Mouse (Mus musculus): Measurements from ENCODE around the gene Cpped1. TPM values are rescaled to one million over a fixed set of nuclear protein-coding genes. Genes with fewer than 3 reads are reported as not detected.

Cpped1 gene
- total and polyA plus RNA-seq, 3 experiments = 13.6 to 34.6 (median 17.5) TPM

GRCm38 (mm10) chr16:11776528-11776927 lies 132.7 kb downstream of the Cpped1 start:
- Histone ChIP-seq H3K36me3 (replicated peaks in 1 of 2; ENCODE audit: control insufficient read depth in 1 of 2, insufficient read depth in 1 of 2, low read length in 1 of 2) (no peaks in the 10 kb centered on the region), H3K9me3 (replicated peaks; ENCODE audit: low read length) (no peaks in the 10 kb centered on the region), H3K4me1 (ENCODE audit: control insufficient read depth in 1 of 2, insufficient read depth in 2 of 2) (no peaks in the 10 kb centered on the region), H3K4me2 (ENCODE audit: insufficient read depth, low read depth, poor library complexity, severe bottlenecking) (no peak overlapping the region), H3K4me3 (replicated peaks in 1 of 3; ENCODE audit: low read depth in 2 of 3, low read length in 2 of 3, poor library complexity in 1 of 3) (no peak overlapping the region), H3K79me2 (replicated peaks; ENCODE audit: control insufficient read depth, extremely low read depth, insufficient read depth, poor library complexity, severe bottlenecking) (no peaks in the 10 kb centered on the region), H3K27me3 (replicated peaks) (no peaks in the 10 kb centered on the region), H3K27ac (ENCODE audit: insufficient read depth, low read depth) (no peak overlapping the region), H3K9ac (ENCODE audit: insufficient read depth, low read depth) (no peak overlapping the region)
- dilution Hi-C loops (cut with MboI; ENCODE audit: extremely low pct_ligation_motif_present, extremely low pct_unique_long_range_greater_than_20kb, low sequenced_read_pairs) (no loop called here), in situ Hi-C loops (cut with MboI; ENCODE audit: low pct_ligation_motif_present, low pct_unique_long_range_greater_than_20kb, low sequenced_read_pairs) (no loop called here)
- no peak for DNase-seq (ENCODE audit: extremely low read depth)
- TF ChIP-seq ZKSCAN1 (IDR thresholded peaks at IDR 0.05; ENCODE audit: borderline replicate concordance, low read depth, low read length) (no peak), ZMIZ1 (IDR thresholded peaks at IDR 0.05; ENCODE audit: low read depth, low read length) (no peak), JUN (IDR thresholded peaks at IDR 0.05; ENCODE audit: insufficient read depth, low read depth, low read length) (no peak), NELFE (IDR thresholded peaks at IDR 0.05; ENCODE audit: low read depth, low read length) (no peak), RCOR1 (conservative IDR thresholded peaks at IDR 0.05; ENCODE audit: low read depth, low read length) (no peak), PAX5 (IDR thresholded peaks at IDR 0.05; ENCODE audit: low read length) (no peak), ZC3H11A (IDR thresholded peaks at IDR 0.05; ENCODE audit: low read depth, low read length) (no peak), ZNF384 (IDR thresholded peaks at IDR 0.05; ENCODE audit: low read depth, low read length) (no peak), BHLHE40 (IDR thresholded peaks at IDR 0.05; ENCODE audit: low read depth, low read length) (no peak), EP300 (IDR thresholded peaks at IDR 0.05; ENCODE audit: low read length) (no peak), E2F4 (IDR thresholded peaks at IDR 0.05; ENCODE audit: insufficient replicate concordance, low read depth, low read length) (no peak), CHD2 (IDR thresholded peaks at IDR 0.05; ENCODE audit: low read length) (no peak), CTCF (conservative IDR thresholded peaks at IDR 0.05 in 1 of 2, IDR thresholded peaks at IDR 0.05 in 1 of 2; ENCODE audit: low read depth in 2 of 2, low read length in 2 of 2) (no peak), CHD1 (IDR thresholded peaks at IDR 0.05; ENCODE audit: low read depth, low read length) (no peak), POLR2A (IDR thresholded peaks at IDR 0.05; ENCODE audit: low read depth, low read length) (no peak), MEF2A (IDR thresholded peaks at IDR 0.05; ENCODE audit: borderline replicate concordance, low read depth, low read length) (no peak), MAFK (IDR thresholded peaks at IDR 0.05; ENCODE audit: insufficient replicate concordance, low read length) (no peak), KAT2A (IDR thresholded peaks at IDR 0.05; ENCODE audit: insufficient replicate concordance, low read length) (no peak), RAD21 (IDR thresholded peaks at IDR 0.05; ENCODE audit: low read depth, low read length) (no peak)

GRCm38 (mm10) chr16:11774321-11774720 lies 134.9 kb downstream of the Cpped1 start:
- in situ Hi-C loops (cut with MboI; ENCODE audit: low pct_ligation_motif_present, low pct_unique_long_range_greater_than_20kb, low sequenced_read_pairs) (no loop called here), dilution Hi-C loops (cut with MboI; ENCODE audit: extremely low pct_ligation_motif_present, extremely low pct_unique_long_range_greater_than_20kb, low sequenced_read_pairs) (no loop called here)
- TF ChIP-seq CHD1 (IDR thresholded peaks at IDR 0.05; ENCODE audit: low read depth, low read length) = no peak
- no peak for TF ChIP-seq KAT2A (IDR thresholded peaks at IDR 0.05; ENCODE audit: insufficient replicate concordance, low read length)
- no peak for TF ChIP-seq ELF1 (IDR thresholded peaks at IDR 0.05; ENCODE audit: low read depth, low read length)
- TF ChIP-seq NRF1 (IDR thresholded peaks at IDR 0.05; ENCODE audit: low read depth, low read length) = no peak
- no peak for TF ChIP-seq ZNF384 (IDR thresholded peaks at IDR 0.05; ENCODE audit: low read depth, low read length)
- no peak for TF ChIP-seq IRF4 (IDR thresholded peaks at IDR 0.05; ENCODE audit: low read depth, low read length)
- no peak for TF ChIP-seq HCFC1 (IDR thresholded peaks at IDR 0.05; ENCODE audit: low read depth, low read length)
- TF ChIP-seq MAFK (IDR thresholded peaks at IDR 0.05; ENCODE audit: insufficient replicate concordance, low read length) = no peak
- TF ChIP-seq CTCF (conservative IDR thresholded peaks at IDR 0.05 in 1 of 2, IDR thresholded peaks at IDR 0.05 in 1 of 2; ENCODE audit: low read depth in 2 of 2, low read length in 2 of 2) = no peak
- TF ChIP-seq ZMIZ1 (IDR thresholded peaks at IDR 0.05; ENCODE audit: low read depth, low read length) = no peak
- no peak for TF ChIP-seq USF1 (IDR thresholded peaks at IDR 0.05; ENCODE audit: low read depth, low read length)
- no peak for TF ChIP-seq E2F4 (IDR thresholded peaks at IDR 0.05; ENCODE audit: insufficient replicate concordance, low read depth, low read length)
- no peak for TF ChIP-seq MAZ (IDR thresholded peaks at IDR 0.05; ENCODE audit: low read depth, low read length)
- TF ChIP-seq TCF12 (IDR thresholded peaks at IDR 0.05; ENCODE audit: low read depth, low read length) = no peak
- TF ChIP-seq MAX (IDR thresholded peaks at IDR 0.05; ENCODE audit: low read length) = no peak
- no peak for TF ChIP-seq MYC (IDR thresholded peaks at IDR 0.05; ENCODE audit: low read depth, low read length)
- TF ChIP-seq EP300 (IDR thresholded peaks at IDR 0.05; ENCODE audit: low read length) = no peak
- TF ChIP-seq ZC3H11A (IDR thresholded peaks at IDR 0.05; ENCODE audit: low read depth, low read length) = no peak
- H3K9ac ChIP-seq (ENCODE audit: insufficient read depth, low read depth) = no peak overlapping the region
- H3K4me2 ChIP-seq (ENCODE audit: insufficient read depth, low read depth, poor library complexity, severe bottlenecking) = no peak overlapping the region
- no peak overlapping the region for H3K4me3 ChIP-seq (replicated peaks in 1 of 3; ENCODE audit: low read depth in 2 of 3, low read length in 2 of 3, poor library complexity in 1 of 3)
- no peak overlapping the region for H3K27ac ChIP-seq (ENCODE audit: insufficient read depth, low read depth)
- H3K9me3 ChIP-seq (replicated peaks; ENCODE audit: low read length) = peaks cover 7% of the 10 kb centered on the region
- no peaks in the 10 kb centered on the region for H3K4me1 ChIP-seq (ENCODE audit: control insufficient read depth in 1 of 2, insufficient read depth in 2 of 2)
- H3K27me3 ChIP-seq (replicated peaks) = no peaks in the 10 kb centered on the region
- DNase-seq (ENCODE audit: extremely low read depth) = no peak
- H3K36me3 ChIP-seq (replicated peaks in 1 of 2; ENCODE audit: control insufficient read depth in 1 of 2, insufficient read depth in 1 of 2, low read length in 1 of 2) = no peaks in the 10 kb centered on the region
- H3K79me2 ChIP-seq (replicated peaks; ENCODE audit: control insufficient read depth, extremely low read depth, insufficient read depth, poor library complexity, severe bottlenecking) = no peaks in the 10 kb centered on the region

Data from CH12.LX (cell line).